Mouse (Mus musculus) Patski (cell line): ENCODE measurements around the gene Evc. TPM values are rescaled to one million over a fixed set of nuclear protein-coding genes. Genes with fewer than 3 reads are reported as not detected.

Experiments
- ATAC-seq: fragments of 100-300 bp; one replicate; pipeline ENCODE4 v1.8.0; 2021
- CTCF ChIA-PET: fragments of 350-600 bp; sonication (Branson Sonifier 250); formaldehyde crosslinking; loops from one replicate; lab custom pipeline; 2022; ENCODE audit warnings: inconsistent platforms; lab: Charles Lee
- POLR2A ChIA-PET: fragments of 350-600 bp; sonication (Branson Sonifier 250); formaldehyde crosslinking; loops from one replicate; lab custom pipeline; 2022; ENCODE audit warnings: antibody characterized with exemption, inconsistent platforms; lab: Charles Lee
- DNase-seq: peaks from one replicate; pipeline ENCODE4 v3.0.0-alpha.2; 2011; ENCODE audit warnings: low read depth, low spot score
- H3K27me3 ChIP-seq: fragments of 371-371 bp; one replicate; pipeline ENCODE4 v1.5.1; 2021
- CTCF ChIP-seq: fragments of 100-300 bp; IDR thresholded peaks from one replicate; pipeline ENCODE4 v1.5.1; 2021
- in situ Hi-C: fragments of 300-500 bp; cut with MboI; formaldehyde crosslinking; loops from 3 replicates; pipeline ENCODE4 v1.11.1; 2018; ENCODE audit warnings: low pct_unique_long_range_greater_than_20kb, mixed read lengths
- polyA plus RNA-seq: library from polyadenylated mRNA; unstranded; gene quantifications from one replicate; pipeline ENCODE4 v1.2.3, GENCODE M21; 2021

The Evc gene
- polyA plus RNA-seq, 1 experiment from 2014 or later, result 146 TPM

DNA sequence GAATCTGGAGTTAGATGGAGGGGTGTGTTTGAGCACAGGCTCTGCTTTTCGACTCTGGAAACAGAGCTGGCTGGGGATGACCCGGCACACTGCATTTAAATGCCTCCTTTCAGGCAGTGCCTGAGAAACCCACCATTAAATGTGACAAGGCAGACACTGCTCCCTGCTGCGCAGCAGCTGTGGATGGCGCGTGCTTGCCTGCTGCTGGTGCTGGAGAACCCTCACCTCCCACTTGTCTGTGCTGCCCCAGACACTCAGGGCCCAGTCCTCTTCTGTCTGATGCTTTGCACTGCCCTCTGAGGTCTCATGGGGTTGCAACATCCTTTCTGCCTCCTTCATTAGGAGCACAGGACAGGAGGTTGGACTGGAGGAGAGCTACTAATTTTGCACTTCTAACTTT is 75.0 kb downstream of the Evc start:
- ATAC-seq (no peak), DNase-seq (no peak)
- no peaks in the 10 kb centered on the region for H3K27me3 ChIP-seq
- POLR2A ChIA-PET, result no interaction called here
- CTCF ChIA-PET, result interaction anchor here (1.2 kb wide), 1 partner anchor 28 kb away, joined by 3 read pairs; no protein-coding TSS in a partner anchor
- TF ChIP-seq CTCF, result no peak
- in situ Hi-C loops, result no loop called here

- ChIA-PET CTCF (no interaction called here), POLR2A (no interaction called here)
- ATAC-seq (no peak), DNase-seq (no peak)
- no peak for TF ChIP-seq CTCF
- in situ Hi-C loops, result no loop called here
- H3K27me3 ChIP-seq, result no peaks in the 10 kb centered on the region
Measured at GRCm38 (mm10) chr5:37257243-37257642, 79.5 kb downstream of the Evc start.

GRCm38 (mm10) chr5:37256823-37257222 is 79.9 kb downstream of the Evc start:
- DNase-seq (no peak), ATAC-seq (no peak)
- POLR2A ChIA-PET, result no interaction called here
- no peaks in the 10 kb centered on the region for H3K27me3 ChIP-seq
- CTCF ChIA-PET, result no interaction called here
- in situ Hi-C loops, result no loop called here
- TF ChIP-seq CTCF, result no peak

DNA sequence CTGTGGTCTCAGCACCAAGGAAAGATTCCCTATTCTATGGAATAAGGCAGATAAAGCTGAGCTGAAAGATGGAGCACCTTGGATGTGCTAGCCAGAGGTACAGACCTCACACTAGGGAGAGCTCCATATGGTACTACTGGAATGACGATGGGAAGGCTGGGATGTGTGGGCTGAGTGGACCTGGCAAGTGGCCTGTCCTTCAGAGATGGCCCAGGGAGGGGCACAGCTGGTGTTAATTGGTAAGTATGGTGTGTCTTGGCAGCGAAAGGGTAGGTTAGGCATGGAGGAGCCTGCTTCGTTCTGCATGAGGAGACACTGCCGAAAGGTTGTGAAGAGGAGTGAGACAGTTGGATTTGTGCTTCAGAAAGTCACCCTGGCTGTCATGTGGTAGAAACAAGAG is 82.2 kb downstream of the Evc start:
- DNase-seq, result no peak
- no peaks in the 10 kb centered on the region for H3K27me3 ChIP-seq
- ChIA-PET POLR2A (no interaction called here), CTCF (no interaction called here)
- in situ Hi-C loops, result no loop called here
- no peak for ATAC-seq
- no peak for TF ChIP-seq CTCF

- ATAC-seq (no peak), DNase-seq (no peak)
- H3K27me3 ChIP-seq, result peaks cover 8% of the 10 kb centered on the region
- ChIA-PET POLR2A (no interaction called here), CTCF (no interaction called here)
- TF ChIP-seq CTCF, result no peak
- in situ Hi-C loops, result no loop called here
Measured at GRCm38 (mm10) chr5:37252101-37252804, 84.4 kb downstream of the Evc start.

DNA sequence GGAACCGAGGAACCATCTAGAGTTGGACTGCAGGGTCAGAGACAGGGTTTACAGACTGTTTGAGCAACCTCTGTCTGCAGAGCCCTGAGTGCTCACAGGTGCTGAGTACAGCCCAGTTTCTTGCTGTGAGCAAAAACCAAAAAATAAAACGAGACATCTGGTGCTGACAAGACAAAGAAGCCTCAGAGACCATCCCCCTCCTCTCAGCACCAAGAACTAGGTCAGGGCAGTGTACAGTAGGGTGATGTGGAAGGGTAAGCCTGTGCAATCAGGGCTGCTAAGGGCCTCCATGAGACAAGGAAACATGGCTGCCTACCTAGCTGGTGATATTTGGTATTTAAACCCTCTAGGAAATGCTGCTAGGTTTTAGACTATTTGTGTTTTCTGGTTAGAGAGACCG is 85.1 kb downstream of the Evc start:
- in situ Hi-C loops, result no loop called here
- ChIA-PET POLR2A (no interaction called here), CTCF (no interaction called here)
- DNase-seq, result no peak
- TF ChIP-seq CTCF, result no peak
- H3K27me3 ChIP-seq, result peaks cover 12% of the 10 kb centered on the region
- no peak for ATAC-seq

DNA sequence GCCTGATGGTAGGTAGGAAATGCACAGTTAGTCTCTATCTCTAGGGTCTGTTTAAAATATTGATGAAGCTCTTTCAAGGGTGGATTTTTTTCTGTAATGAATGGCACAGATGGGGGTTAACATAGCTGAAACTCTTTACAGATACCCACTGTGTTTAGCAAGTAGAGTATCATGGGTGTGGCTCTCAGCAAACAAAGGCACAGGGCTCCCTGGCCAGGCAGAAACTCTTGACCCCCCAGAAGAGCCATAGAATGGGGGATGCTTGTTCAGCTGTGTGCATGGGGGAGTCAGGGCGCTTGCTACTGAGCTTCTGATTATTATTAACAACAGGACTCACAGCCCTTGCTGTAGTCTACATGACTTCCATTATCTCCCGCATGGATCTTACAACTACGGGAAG is 87.8 kb downstream of the Evc start:
- TF ChIP-seq CTCF, result no peak
- ChIA-PET CTCF (no interaction called here), POLR2A (no interaction called here)
- ATAC-seq (no peak), DNase-seq (no peak)
- in situ Hi-C loops, result no loop called here
- H3K27me3 ChIP-seq, result peaks cover 38% of the 10 kb centered on the region

GRCm38 (mm10) chr5:37247456-37247855 is 89.2 kb downstream of the Evc start:
- ChIA-PET POLR2A (no interaction called here), CTCF (no interaction called here)
- in situ Hi-C loops, result no loop called here
- ATAC-seq (no peak), DNase-seq (no peak)
- TF ChIP-seq CTCF, result no peak
- H3K27me3 ChIP-seq, result peaks cover 46% of the 10 kb centered on the region

- ChIA-PET CTCF (no interaction called here), POLR2A (no interaction called here)
- in situ Hi-C loops, result no loop called here
- no peak for TF ChIP-seq CTCF
- DNase-seq (no peak), ATAC-seq (no peak)
- H3K27me3 ChIP-seq, result peaks cover 46% of the 10 kb centered on the region
Measured at GRCm38 (mm10) chr5:37246138-37246910, 90.4 kb downstream of the Evc start.

DNA sequence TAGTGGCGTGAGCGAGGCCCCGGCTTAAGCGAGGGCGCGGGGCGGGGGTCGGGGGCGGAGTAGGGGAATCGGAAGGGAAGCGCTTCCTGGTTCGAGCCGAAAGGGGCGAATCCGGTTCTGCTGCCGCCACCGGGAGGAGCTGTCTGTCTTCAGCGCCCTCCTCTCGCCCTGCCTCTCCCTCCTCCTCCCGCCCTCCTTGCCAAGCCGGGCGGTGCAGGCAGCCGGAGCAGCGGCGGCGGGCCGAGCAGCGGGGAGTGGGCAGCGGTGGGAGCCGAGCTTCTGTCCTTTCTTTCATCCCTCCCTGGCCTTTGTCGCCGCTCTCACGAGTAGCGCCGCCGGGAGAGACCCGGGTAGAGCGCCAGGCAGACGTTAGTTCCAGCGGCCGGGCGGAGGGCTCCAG is 91.0 kb downstream of the Evc start:
- H3K27me3 ChIP-seq, result peaks cover 46% of the 10 kb centered on the region
- ATAC-seq, result no peak
- no peak for DNase-seq
- no peak for TF ChIP-seq CTCF
- POLR2A ChIA-PET, result no interaction called here
- in situ Hi-C loops, result no loop called here
- CTCF ChIA-PET, result no interaction called here

DNA sequence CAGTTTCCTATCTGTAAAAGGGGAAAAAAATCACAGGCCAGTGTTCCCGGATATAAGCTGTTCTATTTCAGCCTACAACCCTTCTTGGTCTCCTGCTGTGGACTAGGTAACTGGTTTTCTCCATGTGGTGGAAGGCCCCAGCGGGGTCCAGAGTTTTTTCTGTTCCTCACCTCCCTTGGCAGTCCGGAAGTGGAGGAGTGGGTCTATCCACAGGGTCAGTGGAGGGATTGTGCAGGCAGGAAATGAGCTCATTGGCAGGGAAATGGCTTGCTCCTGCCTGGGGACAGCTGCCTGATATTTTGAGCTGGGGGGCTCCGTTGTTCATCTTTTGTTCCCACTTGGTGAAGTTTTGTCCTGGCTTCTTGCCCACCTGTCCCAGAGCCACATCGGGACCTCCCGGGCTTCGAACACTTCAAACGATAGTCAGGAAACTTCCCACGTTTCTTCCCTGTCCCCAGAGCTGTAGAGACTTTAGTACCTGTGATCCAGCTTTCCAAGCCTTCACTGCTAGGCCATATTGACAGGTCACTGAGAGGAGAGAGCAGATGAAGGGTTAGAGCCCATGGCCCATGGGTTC is 91.9 kb downstream of the Evc start:
- DNase-seq (no peak), ATAC-seq (no peak)
- TF ChIP-seq CTCF, result no peak
- ChIA-PET POLR2A (no interaction called here), CTCF (interaction anchor here (1.2 kb wide), 1 partner anchor 8 kb away, joined by 3 read pairs; no protein-coding TSS in a partner anchor)
- H3K27me3 ChIP-seq, result peaks cover 46% of the 10 kb centered on the region
- in situ Hi-C loops, result no loop called here
